7 mouse cellular contexts compared by ENCODE assay signal in the genomic region with DNA sequence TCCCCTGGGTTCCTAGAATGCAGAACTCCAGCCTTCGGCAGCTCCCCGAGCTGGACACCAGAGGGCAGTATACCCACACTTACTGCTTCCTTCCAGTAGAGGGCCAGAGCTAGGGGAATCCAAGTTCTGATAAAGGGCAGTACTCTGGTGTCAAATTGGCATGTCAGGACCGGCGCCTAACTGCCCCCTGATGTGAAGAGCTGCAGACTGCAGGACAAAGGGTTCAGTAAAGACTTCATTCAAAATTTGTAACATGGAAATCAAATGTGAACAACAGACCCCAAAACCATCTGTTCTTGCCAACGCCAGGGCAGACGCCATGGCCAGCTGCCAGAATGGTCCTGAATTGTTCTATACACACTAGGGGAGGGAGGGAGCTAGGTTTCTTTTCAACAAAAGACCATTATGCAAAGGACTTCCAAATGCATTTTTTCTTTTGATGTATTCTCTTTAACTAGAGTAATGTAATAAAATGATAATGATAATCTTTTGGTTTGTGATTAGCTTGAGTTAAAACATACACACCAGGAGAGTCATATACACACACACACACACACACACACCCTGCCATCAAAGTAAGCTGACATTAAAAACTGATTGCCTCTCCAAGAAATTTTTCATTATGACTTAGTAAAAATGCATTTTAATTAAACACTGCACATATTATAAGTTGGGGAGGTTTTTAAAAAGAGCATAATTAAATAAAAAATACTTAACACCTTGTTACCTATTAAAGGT.
A peak's percentile ranks its signal among the peaks of the same experiment; 100 is the strongest.
DNase-seq lines count a peak whose midpoint lies in the region; ATAC-seq and TF ChIP-seq lines count a peak whose summit lies in the region.

No protein-coding gene starts in this region.

- H3K9ac ChIP-seq in intestine, postnatal 0 days (ENCODE audit: low read depth, low read length) = no peak overlapping the region
- no peak overlapping the region for H3K9ac ChIP-seq in midbrain, embryonic 15.5 days

- H3K4me1 ChIP-seq in intestine, postnatal 0 days (replicated peaks; ENCODE audit: control insufficient read depth, insufficient read depth, low read length) = no peaks in the 10 kb centered on the region
- H3K4me1 ChIP-seq in midbrain, embryonic 15.5 days = no peaks in the 10 kb centered on the region

- H3K27ac ChIP-seq in intestine, postnatal 0 days (ENCODE audit: low read depth, low read length) = no peak overlapping the region
- no peak overlapping the region for H3K27ac ChIP-seq in midbrain, embryonic 15.5 days

- no peak overlapping the region for H3K4me2 ChIP-seq in intestine, postnatal 0 days (replicated peaks; ENCODE audit: low read depth)
- H3K4me2 ChIP-seq in midbrain, embryonic 15.5 days = peak overlapping the region; percentile 26; the same call in 1 of the 2 replicates

- ATAC-seq in intestine, postnatal 0 days = no peak
- ATAC-seq in midbrain, embryonic 15.5 days (replicated peaks) = peak; percentile 89

- peak; percentile 43 to 59 for DNase-seq in adrenal gland, adult 18-20 months (ENCODE audit: low spot score in 2 of 2)
- DNase-seq in embryo, embryonic 10.5 days (ENCODE audit: low spot score) = peak; percentile 88
- peak; percentile 34 to 42 for DNase-seq in gastrocnemius, postnatal 36 days
- peak; percentile 67 to 71 for DNase-seq in left cerebral cortex, postnatal 25 days (ENCODE audit: low spot score in 2 of 2)
- peak; percentile 7 to 46 for DNase-seq in spleen, postnatal 10 days (ENCODE audit: low spot score in 2 of 2)

- 31% methylated on average over 6 of the region's 6 CpGs for WGBS in intestine, postnatal 0 days
- 26% methylated on average over 6 of the region's 6 CpGs for WGBS in midbrain, embryonic 15.5 days

- no peaks in the 10 kb centered on the region for H3K9me3 ChIP-seq in intestine, postnatal 0 days (ENCODE audit: control insufficient read depth)
- no peaks in the 10 kb centered on the region for H3K9me3 ChIP-seq in midbrain, embryonic 15.5 days

- H3K36me3 ChIP-seq in intestine, postnatal 0 days (ENCODE audit: control insufficient read depth, insufficient read depth) = no peaks in the 10 kb centered on the region
- H3K36me3 ChIP-seq in midbrain, embryonic 15.5 days (replicated peaks) = no peaks in the 10 kb centered on the region

- peak; percentile 96 for TF ChIP-seq CTCF in intestine, postnatal 0 days (IDR thresholded peaks at IDR 0.05; ENCODE audit: low read depth)

- intact Hi-C loops in gastrocnemius, postnatal 36 days (cut with DNase I) = loop anchor here (2.0 kb wide), 2 partner anchors 199 to 265 kb away; no protein-coding TSS in a partner anchor
- intact Hi-C loops in left cerebral cortex, postnatal 25 days (cut with DNase I) = loop anchor here (1.0 to 10.0 kb wide), 3 partner anchors 199 to 481 kb away; no protein-coding TSS in a partner anchor

- H3K4me3 ChIP-seq in intestine, postnatal 0 days (ENCODE audit: low read depth, low read length) = no peak overlapping the region
- H3K4me3 ChIP-seq in midbrain, embryonic 15.5 days = no peak overlapping the region

- H3K27me3 ChIP-seq in intestine, postnatal 0 days (replicated peaks; ENCODE audit: control insufficient read depth, insufficient read depth, low read length) = no peaks in the 10 kb centered on the region
- 0 out of 2 replicates have a peak, but pooled peaks cover 5% of the 10 kb centered on the region for H3K27me3 ChIP-seq in midbrain, embryonic 15.5 days (replicated peaks)

Comparison
In these comparisons a context has a peak if more than half of its experiments do, and no peak if none do; other contexts are left out.
1. DNase-seq: peak in every context shown above with its lines; median percentile 88 in embryo, embryonic 10.5 days; 69 in left cerebral cortex, postnatal 25 days; 51 in adrenal gland, adult 18-20 months; 38 in gastrocnemius, postnatal 36 days; 26 in spleen, postnatal 10 days.